20 mouse cellular contexts compared by ENCODE assay signal in genomic region chrX:106555457-106555856, GRCm38 (mm10). TPM values are rescaled to one million over a fixed set of nuclear protein-coding genes. Genes with fewer than 3 reads are reported as not detected.
"Had no signal": no experiment of that assay in that cellular context is flagged by ENCODE, and none has a peak within 500 bp of the region (broad histone marks: within the 10 kb centered on the region; RNA-seq: fewer than 3 reads in every experiment).

No protein-coding gene starts in this region.

- H3K4me3 ChIP-seq: neural tube, embryonic 12.5 days; neural tube, embryonic 13.5 days; neural tube, embryonic 15.5 days; stomach, embryonic 15.5 days had no signal

- H3K27me3 ChIP-seq: neural tube, embryonic 12.5 days; neural tube, embryonic 13.5 days; neural tube, embryonic 15.5 days; stomach, embryonic 15.5 days had no signal

- H3K9me3 ChIP-seq: neural tube, embryonic 12.5 days; neural tube, embryonic 13.5 days; neural tube, embryonic 15.5 days; stomach, embryonic 15.5 days had no signal

- H3K36me3 ChIP-seq: neural tube, embryonic 12.5 days; neural tube, embryonic 13.5 days; neural tube, embryonic 15.5 days; stomach, embryonic 15.5 days had no signal

- H3K27ac ChIP-seq: neural tube, embryonic 12.5 days; neural tube, embryonic 13.5 days; neural tube, embryonic 15.5 days; stomach, embryonic 15.5 days; stomach, postnatal 0 days had no signal

- DNase-seq: retina, postnatal 1 day; right cerebral cortex, adult 18-20 months; right cerebral cortex, postnatal 14 days; right cerebral cortex, postnatal 25 days; right cerebral cortex, postnatal 4 days; spleen, adult 18-20 months; thymus, adult 18-20 months; thymus, adult 2 months; thymus, postnatal 14 days; thymus, postnatal 25 days; thymus, postnatal 36 days; thymus, postnatal 4 days had no signal

- H3K4me1 ChIP-seq: neural tube, embryonic 12.5 days; neural tube, embryonic 13.5 days; neural tube, embryonic 15.5 days; stomach, embryonic 15.5 days had no signal

- H3K9ac ChIP-seq: neural tube, embryonic 12.5 days; neural tube, embryonic 13.5 days; neural tube, embryonic 15.5 days; stomach, embryonic 15.5 days had no signal

RNA-seq across cellular contexts. Expression of gene Gm5127, which starts 27.5 kb away (rescaled TPM):
- polyA plus RNA-seq: neural tube, embryonic 14.5 days; small intestine, adult 2 months; testis, adult 2 months had no signal
